Mouse (Mus musculus) heart, adult 2 months (tissue): Measurements from ENCODE around the gene Col8a2. TPM values are rescaled to one million over a fixed set of nuclear protein-coding genes. Genes with fewer than 3 reads are reported as not detected.
A peak's percentile ranks its signal among the peaks of the same experiment; 100 is the strongest.

Experiments
- DNase-seq, 2 experiments: peaks; one replicate each; pipeline ENCODE4 v3.0.0; 2021
- H3K27ac ChIP-seq: fragments of 200-600 bp; 2 replicates; pipeline ENCODE4 v1.8.1; 2022
- H3K27me3 ChIP-seq: fragments of 200-500 bp; 2 replicates; pipeline ENCODE4 v1.6.1; 2012; ENCODE audit warnings: mild to moderate bottlenecking, low read length, inconsistent platforms, mixed read lengths; ENCODE audit not compliant: control insufficient read depth, insufficient read depth
- H3K36me3 ChIP-seq: fragments of 200-500 bp; 2 replicates; pipeline ENCODE4 v1.6.1; 2012; ENCODE audit warnings: low read length, inconsistent platforms; ENCODE audit not compliant: control insufficient read depth, insufficient read depth
- H3K4me1 ChIP-seq: fragments of 200-500 bp; 2 replicates; pipeline ENCODE4 v1.6.1; 2011; ENCODE audit warnings: low read length; ENCODE audit not compliant: control insufficient read depth, insufficient read depth
- H3K4me3 ChIP-seq: fragments of 200-600 bp; 2 replicates; pipeline ENCODE4 v1.8.1; 2022
- H3K79me2 ChIP-seq: fragments of 200-500 bp; replicated peaks from 2 replicates; pipeline ENCODE4 v1.6.1; 2012; ENCODE audit warnings: mild to moderate bottlenecking, inconsistent platforms, low read length, moderate library complexity, mixed read lengths; ENCODE audit not compliant: control insufficient read depth, insufficient read depth
- H3K9ac ChIP-seq: fragments of 200-500 bp; 2 replicates; pipeline ENCODE4 v1.6.1; 2012; ENCODE audit warnings: low read depth, mild to moderate bottlenecking, control low read depth, inconsistent platforms, low read length, mixed read lengths
- CTCF ChIP-seq: fragments of 200-600 bp; IDR thresholded peaks from 2 replicates; pipeline ENCODE4 v1.8.1; 2022; ENCODE audit warnings: antibody characterized with exemption, mild to moderate bottlenecking, moderate library complexity
- EP300 ChIP-seq: fragments of 200-500 bp; IDR thresholded peaks from 2 replicates; pipeline ENCODE4 v1.6.1; 2011; ENCODE audit warnings: low read depth, low read length, control low read depth; ENCODE audit not compliant: insufficient read depth
- POLR2A ChIP-seq: fragments of 200-500 bp; IDR thresholded peaks from 2 replicates; pipeline ENCODE4 v1.6.1; 2011; ENCODE audit warnings: mild to moderate bottlenecking, low read depth, low read length, control low read depth; ENCODE audit not compliant: insufficient read depth
- WGBS: fragments of 180-500 bp; shearing (Covaris S2); methylation state at CpG from one replicate; pipeline ENCODE4 v1.1.7; 2018; 5-methylcytosine and 5-hydroxymethylcytosine counted together
- intact Hi-C: fragments of 180-260 bp; cut with DNase I; formaldehyde crosslinking; loops from one replicate; pipeline ENCODE4 v1.15.1; 2025
- polyA plus RNA-seq: library from polyadenylated mRNA; depleted of rRNA; stranded (reverse); fragments of >200 nt; gene quantifications from 2 replicates; pipeline ENCODE4 v1.2.3, GENCODE M21; 2012
- total RNA-seq, 2 experiments: library from RNA; stranded (reverse); gene quantifications; 2 replicates each; pipeline ENCODE4 v1.2.3; 2021

The Col8a2 gene
- total and polyA plus RNA-seq, 3 experiments, result 0.45 to 0.66 (median 0.57) TPM

- DNase-seq, result peak in 1 of 2 experiments; percentile 27
- intact Hi-C loops, result no loop called here
Observed at GRCm38 (mm10) chr4:126246202-126246889, 40.2 kb upstream of the Col8a2 start.

GRCm38 (mm10) chr4:126248261-126248868, 38.2 kb upstream of the Col8a2 start:
- peak overlapping the region; percentile 47 for H3K27ac ChIP-seq
- H3K36me3 ChIP-seq, result peaks cover 7% of the 10 kb centered on the region
- intact Hi-C loops, result no loop called here
- no peak overlapping the region for H3K4me3 ChIP-seq
- peaks cover 40% of the 10 kb centered on the region for H3K4me1 ChIP-seq
- TF ChIP-seq CTCF (no peak), POLR2A (no peak), EP300 (no peak)
- H3K79me2 ChIP-seq, result peaks cover 18% of the 10 kb centered on the region
- peak overlapping the region; percentile 40; the same call in 1 of the 2 replicates for H3K9ac ChIP-seq
- no peak for DNase-seq
- 19% methylated on average over 11 of the region's 11 CpGs for WGBS
- no peaks in the 10 kb centered on the region for H3K27me3 ChIP-seq

More at GRCm38 (mm10) chr4:126246202-126246889, 40.2 kb upstream of the Col8a2 start:
- H3K27me3 ChIP-seq, result no peaks in the 10 kb centered on the region
- H3K36me3 ChIP-seq, result peaks cover 7% of the 10 kb centered on the region
- 46% methylated on average over 13 of the region's 13 CpGs for WGBS
- H3K79me2 ChIP-seq, result peaks cover 13% of the 10 kb centered on the region
- H3K4me3 ChIP-seq, result no peak overlapping the region
- H3K9ac ChIP-seq, result no peak overlapping the region
- H3K4me1 ChIP-seq, result peaks cover 32% of the 10 kb centered on the region
- H3K27ac ChIP-seq, result 0 out of 2 replicates have a peak overlapping the region, but pooled peaks have one; percentile 17
- TF ChIP-seq CTCF, result no peak
- no peak for TF ChIP-seq POLR2A
- no peak for TF ChIP-seq EP300

DNA sequence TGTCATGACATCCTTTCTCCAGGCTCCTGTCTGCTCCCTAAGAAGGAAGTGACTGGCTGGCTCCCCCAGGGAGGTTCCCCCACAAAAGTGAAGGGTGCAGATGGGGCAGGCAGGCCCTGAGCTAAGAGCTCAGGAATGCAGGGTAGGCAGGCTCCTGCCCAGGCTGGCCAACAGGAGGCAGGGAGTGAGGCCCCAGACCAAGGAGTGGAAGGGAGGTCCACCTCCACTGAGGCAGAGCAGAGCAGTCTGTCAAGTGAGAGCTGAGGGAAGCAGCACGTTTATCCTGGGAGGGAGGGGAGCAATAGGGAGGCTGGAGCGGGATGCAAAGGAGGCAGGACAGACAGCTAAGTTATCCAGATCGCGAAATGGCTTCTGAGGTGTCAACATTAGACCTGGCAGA, 35.9 kb upstream of the Col8a2 start:
- H3K27me3 ChIP-seq, result no peaks in the 10 kb centered on the region
- peaks cover 42% of the 10 kb centered on the region for H3K4me1 ChIP-seq
- peak overlapping the region; percentile 100 for H3K27ac ChIP-seq
- H3K9ac ChIP-seq, result peak overlapping the region; percentile 6
- DNase-seq, result no peak
- no peak overlapping the region for H3K4me3 ChIP-seq
- TF ChIP-seq EP300 (no peak), CTCF (no peak), POLR2A (no peak)
- 21% methylated on average over 4 of the region's 4 CpGs for WGBS
- peaks cover 19% of the 10 kb centered on the region for H3K79me2 ChIP-seq
- intact Hi-C loops, result no loop called here
- H3K36me3 ChIP-seq, result peaks cover 9% of the 10 kb centered on the region

GRCm38 (mm10) chr4:126251655-126252254, 34.8 kb upstream of the Col8a2 start:
- peak overlapping the region; percentile 63 for H3K9ac ChIP-seq
- peaks cover 40% of the 10 kb centered on the region for H3K4me1 ChIP-seq
- peak; percentile 66 for TF ChIP-seq POLR2A
- peak; percentile 41 for TF ChIP-seq CTCF
- TF ChIP-seq EP300, result peak; percentile 76; the same call in 1 of the 2 replicates
- peak; percentile 76 to 82 for DNase-seq
- peaks cover 19% of the 10 kb centered on the region for H3K79me2 ChIP-seq
- H3K4me3 ChIP-seq, result peak overlapping the region; percentile 38
- H3K27me3 ChIP-seq, result no peaks in the 10 kb centered on the region
- WGBS, result 17% methylated on average over 11 of the region's 11 CpGs
- peaks cover 9% of the 10 kb centered on the region for H3K36me3 ChIP-seq
- peak overlapping the region; percentile 100 for H3K27ac ChIP-seq
- intact Hi-C loops, result no loop called here

DNA sequence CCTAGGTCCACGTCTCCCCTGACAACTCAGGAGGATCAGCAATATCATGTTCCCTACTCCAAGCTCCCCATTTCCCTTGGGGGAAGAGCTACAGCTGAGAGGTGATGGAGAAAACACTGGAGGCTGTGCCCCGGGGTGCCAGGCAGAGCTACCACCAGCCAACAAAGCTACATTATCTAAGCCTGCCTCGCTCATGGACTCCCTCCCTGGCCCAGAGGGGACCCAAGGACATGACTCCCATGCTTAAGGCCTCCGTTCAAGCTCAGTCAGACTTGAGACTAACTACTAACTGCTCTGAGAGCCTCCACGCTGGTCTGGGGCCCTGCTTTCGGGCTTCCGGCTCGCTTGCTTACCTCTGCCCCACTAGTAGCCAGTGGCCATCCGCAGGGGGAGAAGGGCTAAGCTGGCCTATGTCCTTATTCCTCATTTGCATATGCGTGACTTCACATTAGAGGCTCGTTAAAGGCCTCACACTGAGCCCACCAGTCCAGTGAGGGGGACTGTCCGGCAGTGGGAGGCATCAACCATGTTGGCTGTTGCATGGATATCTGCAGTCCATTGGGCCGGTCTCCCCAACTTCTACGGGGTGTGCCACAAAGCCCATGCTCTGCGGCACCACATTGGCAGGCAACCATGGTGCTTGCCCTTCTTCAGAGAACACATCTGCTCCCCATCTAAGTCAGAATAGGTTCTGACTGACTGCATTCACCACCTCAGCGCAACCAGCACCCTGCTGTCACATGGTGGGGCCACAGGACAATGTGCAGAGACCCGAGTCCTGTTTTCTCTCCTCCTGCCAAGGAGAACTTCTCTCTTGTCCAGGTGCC, 34.0 kb upstream of the Col8a2 start:
- Histone ChIP-seq H3K4me3 (peak overlapping the region; percentile 38), H3K79me2 (peaks cover 17% of the 10 kb centered on the region), H3K4me1 (peaks cover 43% of the 10 kb centered on the region), H3K27me3 (no peaks in the 10 kb centered on the region), H3K36me3 (peaks cover 9% of the 10 kb centered on the region), H3K27ac (peak overlapping the region; percentile 100), H3K9ac (peak overlapping the region; percentile 60)
- WGBS, result 30% methylated on average over 17 of the region's 17 CpGs
- intact Hi-C loops, result no loop called here
- no peak for TF ChIP-seq CTCF
- TF ChIP-seq EP300, result 0 out of 2 replicates have a peak, but pooled peaks have one; percentile 33
- 0 out of 2 replicates have a peak, but pooled peaks have one; percentile 27 for TF ChIP-seq POLR2A
- peak in 1 of 2 experiments; percentile 55 for DNase-seq
